Mouse (Mus musculus): ENCODE results near the gene Rbm43.

Gene Rbm43

GRCm38 (mm10) chr2:51934574-51935334 is at the start of gene Rbm43:
Gene Rbm43 (minus strand): TSS chr2:51935163.
- DNase-seq (ENCODE audit: low read depth, low spot score) = peak; percentile 47

GRCm38 (mm10) chr2:51982288-51982687 is 47.3 kb upstream of the Rbm43 start:
- no peak for DNase-seq (ENCODE audit: low read depth, low spot score)

GRCm38 (mm10) chr2:51981630-51982029 is 46.7 kb upstream of the Rbm43 start:
- no peak for DNase-seq (ENCODE audit: low read depth, low spot score)

GRCm38 (mm10) chr2:51973410-51973968 is 38.5 kb upstream of the Rbm43 start, which contains the start of gene Nmi:
Gene Nmi (minus strand): TSS chr2:51973494.
- no peak for DNase-seq (ENCODE audit: low read depth, low spot score)

GRCm38 (mm10) chr2:51972641-51973409 is 37.9 kb upstream of the Rbm43 start:
- peak; percentile 62 for DNase-seq (ENCODE audit: low read depth, low spot score)

- peak; percentile 37 for DNase-seq (ENCODE audit: low read depth, low spot score)
Measured at GRCm38 (mm10) chr2:51972142-51972541, 37.2 kb upstream of the Rbm43 start.

- no peak for DNase-seq (ENCODE audit: low read depth, low spot score)
Measured at GRCm38 (mm10) chr2:51970897-51971296, 35.9 kb upstream of the Rbm43 start.

GRCm38 (mm10) chr2:51967288-51967687 is 32.3 kb upstream of the Rbm43 start:
- DNase-seq (ENCODE audit: low read depth, low spot score) = no peak

- DNase-seq (ENCODE audit: low read depth, low spot score) = no peak
Measured at GRCm38 (mm10) chr2:51953648-51954204, 18.8 kb upstream of the Rbm43 start.

GRCm38 (mm10) chr2:51950876-51951275 is 15.9 kb upstream of the Rbm43 start:
- no peak for DNase-seq (ENCODE audit: low read depth, low spot score)

GRCm38 (mm10) chr2:51948105-51948830 is 13.3 kb upstream of the Rbm43 start:
- no peak for DNase-seq (ENCODE audit: low read depth, low spot score)

- DNase-seq (ENCODE audit: low read depth, low spot score) = no peak
Measured at GRCm38 (mm10) chr2:51945812-51946211, 10.8 kb upstream of the Rbm43 start.

GRCm38 (mm10) chr2:51941832-51942231 is 6.9 kb upstream of the Rbm43 start:
- DNase-seq (ENCODE audit: low read depth, low spot score) = no peak

- no peak for DNase-seq (ENCODE audit: low read depth, low spot score)
Measured at GRCm38 (mm10) chr2:51938750-51939149, 3.8 kb upstream of the Rbm43 start.

GRCm38 (mm10) chr2:51937004-51937403 is 2.0 kb upstream of the Rbm43 start:
- no peak for DNase-seq (ENCODE audit: low read depth, low spot score)

GRCm38 (mm10) chr2:51936585-51936984 is 1.6 kb upstream of the Rbm43 start:
- no peak for DNase-seq (ENCODE audit: low read depth, low spot score)

- no peak for DNase-seq (ENCODE audit: low read depth, low spot score)
Measured at GRCm38 (mm10) chr2:51935921-51936320, 958 bp upstream of the Rbm43 start.

- DNase-seq (ENCODE audit: low read depth, low spot score) = no peak
Measured at GRCm38 (mm10) chr2:51933341-51934134, 1.4 kb downstream of the Rbm43 start.

- no peak for DNase-seq (ENCODE audit: low read depth, low spot score)
Measured at GRCm38 (mm10) chr2:51931241-51931640, 3.7 kb downstream of the Rbm43 start.

GRCm38 (mm10) chr2:51914944-51915680 is 19.9 kb downstream of the Rbm43 start:
- peak; percentile 63 for DNase-seq (ENCODE audit: low read depth, low spot score)

All from skeletal muscle tissue, adult 2 months (tissue).